Mouse (Mus musculus) CH12.LX (cell line): Measurements from ENCODE around the gene Mrpl23.

Experiments used
- CTCF ChIP-seq, 2 experiments: IDR thresholded peaks in 1 of 2; conservative IDR thresholded peaks in 1 of 2; 2 replicates each; pipeline ENCODE4 v1.5.1; 2011 to 2012; ENCODE audit warnings: low read depth in 2 of 2, low read length in 2 of 2, improper control_type of control experiment in 1 of 2, inconsistent platforms in 1 of 2, mild to moderate bottlenecking in 1 of 2, moderate library complexity in 1 of 2
- EP300 ChIP-seq: IDR thresholded peaks from 2 replicates; pipeline ENCODE4 v1.6.1; 2011; ENCODE audit warnings: low read length, improper control_type of control experiment
- GABPA ChIP-seq: IDR thresholded peaks from 2 replicates; pipeline ENCODE4 v1.6.1; 2012; ENCODE audit warnings: low read depth, low read length, improper control_type of control experiment, inconsistent platforms; ENCODE audit not compliant: insufficient replicate concordance
- HCFC1 ChIP-seq: IDR thresholded peaks from 2 replicates; pipeline ENCODE4 v1.6.1; 2012; ENCODE audit warnings: low read depth, mild to moderate bottlenecking, inconsistent platforms, low read length, improper control_type of control experiment
- MAX ChIP-seq: IDR thresholded peaks from 2 replicates; pipeline ENCODE4 v1.6.1; 2011; ENCODE audit warnings: low read length, improper control_type of control experiment
- MEF2A ChIP-seq: IDR thresholded peaks from 2 replicates; pipeline ENCODE4 v1.6.1; 2014; ENCODE audit warnings: low read depth, mild to moderate bottlenecking, inconsistent platforms, low read length, improper control_type of control experiment, borderline replicate concordance
- PAX5 ChIP-seq: IDR thresholded peaks from 2 replicates; pipeline ENCODE4 v1.6.1; 2012; ENCODE audit warnings: low read length, inconsistent platforms, mixed read lengths
- POLR2A ChIP-seq: IDR thresholded peaks from 2 replicates; pipeline ENCODE4 v1.6.1; 2011; ENCODE audit warnings: low read depth, mild to moderate bottlenecking, improper control_type of control experiment, low read length
- POLR2AphosphoS2 ChIP-seq: IDR thresholded peaks from 2 replicates; pipeline ENCODE4 v1.6.1; 2011; ENCODE audit warnings: low read depth, low read length, improper control_type of control experiment
- USF1 ChIP-seq: IDR thresholded peaks from 2 replicates; pipeline ENCODE4 v1.6.1; 2014; ENCODE audit warnings: low read depth, mild to moderate bottlenecking, inconsistent platforms, low read length, improper control_type of control experiment
- ZMIZ1 ChIP-seq: IDR thresholded peaks from 2 replicates; pipeline ENCODE4 v1.6.1; 2012; ENCODE audit warnings: low read depth, mild to moderate bottlenecking, inconsistent platforms, low read length, improper control_type of control experiment
- ZNF384 ChIP-seq: IDR thresholded peaks from 2 replicates; pipeline ENCODE4 v1.6.1; 2012; ENCODE audit warnings: low read depth, low read length, improper control_type of control experiment, inconsistent platforms

- TF ChIP-seq POLR2A (no peak), CTCF (conservative IDR thresholded peaks at IDR 0.05 in 1 of 2, IDR thresholded peaks at IDR 0.05 in 1 of 2; ENCODE audit: low read depth in 2 of 2, low read length in 2 of 2) (no peak), ZMIZ1 (no peak), HCFC1 (no peak), POLR2AphosphoS2 (no peak), MEF2A (no peak), ZNF384 (no peak), USF1 (no peak), PAX5 (no peak), MAX (no peak), EP300 (no peak), GABPA (no peak)
Measured at GRCm38 (mm10) chr7:142517531-142517930, 15.0 kb upstream of the Mrpl23 start.
